Mouse (Mus musculus) lung, embryonic 14.5 days (tissue): ENCODE measurements around the gene Gm47985. TPM values are rescaled to one million over a fixed set of nuclear protein-coding genes. Genes with fewer than 3 reads are reported as not detected.
"Not testable (repeated sequence)": the region's sequence is repeated elsewhere in the genome, so short reads cannot be mapped to it uniquely, and the experiment has no call there.

Experiments used
- ATAC-seq: fragments of 200-750 bp; cut with Nextera tagmentation; 2 replicates; pipeline ENCODE4 v1.8.0; 2017; ENCODE audit warnings: mild to moderate bottlenecking, moderate TSS enrichment, moderate library complexity; ENCODE audit not compliant: insufficient read depth
- DNase-seq: peaks from one replicate; pipeline ENCODE4 v3.0.0-alpha.2; 2015
- H3K27ac ChIP-seq: fragments of 300-500 bp; sonication (generic); 2 replicates; pipeline ENCODE4 v1.5.1; 2014; ENCODE audit warnings: low read depth, mild to moderate bottlenecking, moderate library complexity
- H3K27me3 ChIP-seq: fragments of 300-500 bp; sonication (generic); 2 replicates; pipeline ENCODE4 v1.6.1; 2014; ENCODE audit warnings: low read length, control low read depth; ENCODE audit not compliant: insufficient read depth
- H3K36me3 ChIP-seq: fragments of 300-500 bp; sonication (generic); 2 replicates; pipeline ENCODE4 v1.6.1; 2014; ENCODE audit warnings: control low read depth; ENCODE audit not compliant: insufficient read depth
- H3K4me1 ChIP-seq: fragments of 300-500 bp; sonication (generic); 2 replicates; pipeline ENCODE4 v1.6.1; 2014; ENCODE audit warnings: antibody characterized with exemption, control low read depth; ENCODE audit not compliant: insufficient read depth
- H3K4me2 ChIP-seq: fragments of 300-500 bp; sonication (generic); 2 replicates; pipeline ENCODE4 v1.6.1; 2014; ENCODE audit warnings: mild to moderate bottlenecking
- H3K4me3 ChIP-seq: fragments of 300-500 bp; sonication (generic); 2 replicates; pipeline ENCODE4 v1.5.1; 2014; ENCODE audit warnings: low read depth, low read length
- H3K9ac ChIP-seq: fragments of 300-500 bp; sonication (generic); 2 replicates; pipeline ENCODE4 v1.6.1; 2014
- H3K9me3 ChIP-seq: fragments of 300-500 bp; sonication (generic); 2 replicates; pipeline ENCODE4 v1.6.1; 2016; ENCODE audit warnings: low read depth, low read length, control low read depth
- CTCF ChIP-seq: IDR thresholded peaks from 2 replicates; pipeline ENCODE4 v1.5.1; 2016; ENCODE audit warnings: antibody characterized with exemption, low read depth
- WGBS: fragments of 180-500 bp; shearing (Covaris S2); extraction: QIAGEN DNeasy Blood & Tissue Kit; methylation state at CpG from one replicate; pipeline ENCODE4 v1.1.7; 2014; 5-methylcytosine and 5-hydroxymethylcytosine counted together
- polyA plus RNA-seq: library from polyadenylated mRNA; unstranded; fragments of >200 nt; fragmentation: Nextera tagmentation; extraction: Ambion mirVana; gene quantifications from 2 replicates; pipeline ENCODE4 v1.2.1, GENCODE M21; 2014

The Gm47985 gene
- polyA plus RNA-seq, 1 experiment from 2014 or later = not detected

GRCm38 (mm10) chr1:151178505-151179083 lies 3.7 kb upstream of the Gm47985 start:
- 57% methylated on average over 2 of the region's 2 CpGs for whole genome bisulfite sequencing
- Histone ChIP-seq H3K36me3 (no peaks in the 10 kb centered on the region), H3K9ac (no peak overlapping the region), H3K27me3 (no peaks in the 10 kb centered on the region), H3K9me3 (no peaks in the 10 kb centered on the region), H3K27ac (no peak overlapping the region), H3K4me3 (no peak overlapping the region), H3K4me1 (no peaks in the 10 kb centered on the region), H3K4me2 (no peak overlapping the region)
- no peak for DNase-seq
- TF ChIP-seq CTCF = no peak
- no peak for ATAC-seq

DNA sequence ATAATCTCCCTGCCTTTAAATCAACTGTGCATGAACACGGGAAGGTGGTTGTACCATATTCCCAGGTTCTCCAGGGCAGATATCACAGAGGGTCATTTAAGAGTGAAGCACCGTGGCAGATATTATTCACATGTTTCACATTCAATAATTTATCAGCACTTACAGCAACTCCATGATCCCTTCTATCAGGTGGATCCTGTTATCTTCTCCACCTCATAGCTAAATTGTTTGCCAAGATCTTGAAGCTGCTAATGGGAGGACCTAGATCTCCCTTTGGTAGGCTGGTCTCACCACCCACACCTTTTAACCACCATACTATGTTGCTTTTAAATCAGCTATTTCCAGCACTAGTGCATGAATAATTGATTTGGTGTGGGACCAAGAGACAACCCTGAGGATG lies 2.2 kb upstream of the Gm47985 start:
- H3K4me1 ChIP-seq = no peaks in the 10 kb centered on the region
- no peak overlapping the region for H3K27ac ChIP-seq
- no peak overlapping the region for H3K4me3 ChIP-seq
- no peak overlapping the region for H3K9ac ChIP-seq
- no peaks in the 10 kb centered on the region for H3K27me3 ChIP-seq
- no peak for DNase-seq
- ATAC-seq = no peak
- WGBS = 68% methylated on average over 2 of the region's 2 CpGs
- no peak for TF ChIP-seq CTCF
- H3K9me3 ChIP-seq = no peaks in the 10 kb centered on the region
- H3K36me3 ChIP-seq = no peaks in the 10 kb centered on the region
- H3K4me2 ChIP-seq = no peak overlapping the region

DNA sequence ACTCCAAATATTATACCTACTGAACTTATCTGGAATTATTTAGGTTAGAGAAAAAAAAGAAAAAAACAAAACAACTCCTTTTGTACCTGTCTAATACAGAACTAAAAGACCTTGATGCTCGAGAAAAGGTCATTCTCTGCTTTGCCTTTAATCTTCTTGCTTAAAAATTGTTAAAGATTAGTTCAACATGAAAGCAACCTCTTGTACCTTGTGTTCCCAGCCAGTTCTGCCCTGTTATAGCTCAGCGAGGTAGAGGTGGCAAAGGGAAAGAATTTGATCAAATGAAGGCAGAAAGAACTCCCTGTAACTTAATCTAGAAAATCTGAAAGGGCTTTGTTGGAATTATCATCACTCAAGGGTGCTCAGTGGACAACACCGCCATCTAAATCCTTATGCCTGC lies 3.8 kb downstream of the Gm47985 start:
- DNase-seq, ATAC-seq, H3K27me3 ChIP-seq, H3K27ac ChIP-seq, H3K4me1 ChIP-seq, H3K9me3 ChIP-seq, H3K4me2 ChIP-seq, H3K9ac ChIP-seq, H3K36me3 ChIP-seq, H3K4me3 ChIP-seq: not testable (repeated sequence)
- WGBS = 68% methylated on average over 3 of the region's 3 CpGs

GRCm38 (mm10) chr1:151186879-151187424 lies 4.6 kb downstream of the Gm47985 start:
- H3K4me2 ChIP-seq, H3K36me3 ChIP-seq, H3K9ac ChIP-seq, H3K4me1 ChIP-seq, ATAC-seq, H3K27me3 ChIP-seq, H3K4me3 ChIP-seq, DNase-seq, H3K27ac ChIP-seq, H3K9me3 ChIP-seq: not testable (repeated sequence)
- WGBS = 67% methylated on average over 4 of the region's 4 CpGs

DNA sequence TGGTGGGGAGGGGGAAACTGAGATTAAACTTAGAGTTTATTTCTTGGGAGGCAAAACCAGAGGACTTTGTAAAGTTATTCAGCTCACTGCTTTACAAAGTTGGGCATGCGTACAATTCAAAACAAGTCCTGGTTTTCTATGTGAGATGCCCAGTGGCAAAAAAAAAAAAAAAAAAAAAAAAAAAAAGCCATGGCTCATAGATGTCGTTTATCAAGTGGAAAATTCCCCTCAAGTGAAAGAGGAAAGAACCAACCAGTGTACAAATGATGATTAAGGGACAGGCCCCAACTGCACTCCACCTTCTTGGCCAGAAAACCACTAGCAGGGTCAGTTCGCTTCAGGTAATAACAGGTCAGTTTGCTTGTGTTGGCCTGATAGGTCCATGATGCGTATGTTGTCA lies 6.1 kb downstream of the Gm47985 start:
- H3K27ac ChIP-seq = no peak overlapping the region
- WGBS = 82% methylated on average over 4 of the region's 4 CpGs

DNA sequence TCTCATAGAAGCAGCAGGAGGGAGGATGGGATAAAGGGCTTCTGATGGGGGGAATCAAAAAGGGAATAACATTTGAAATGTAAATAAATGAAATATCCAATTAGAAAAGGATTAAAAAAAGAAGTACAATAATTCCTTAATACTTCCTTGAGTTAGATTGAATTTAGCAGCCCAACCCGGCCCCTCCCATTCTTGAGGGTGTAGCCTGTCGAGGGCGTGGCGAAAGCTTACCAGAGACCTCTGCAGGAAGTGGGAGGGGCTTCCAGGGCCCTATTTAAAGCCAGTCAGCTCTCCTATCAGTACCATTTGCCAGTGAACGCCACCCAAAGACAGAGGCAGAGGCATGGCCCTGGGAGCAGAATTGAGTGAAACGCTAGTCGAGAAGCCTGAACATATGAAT lies 9.7 kb downstream of the Gm47985 start, which contains the start of gene Gm8947:
Gene Gm8947 (plus strand): TSS at position 302 of the 400 bp plus-strand sequence.
- H3K27me3 ChIP-seq, H3K4me3 ChIP-seq, H3K9ac ChIP-seq, H3K9me3 ChIP-seq, H3K4me1 ChIP-seq, H3K27ac ChIP-seq, H3K36me3 ChIP-seq, H3K4me2 ChIP-seq, DNase-seq, ATAC-seq: not testable (repeated sequence)
- WGBS = no CpG with 5 or more reads among the region's 7 CpGs

More for the DNA sequence above, 6.1 kb downstream of the Gm47985 start:
- no peaks in the 10 kb centered on the region for H3K27me3 ChIP-seq
- TF ChIP-seq CTCF = no peak
- no peak overlapping the region for H3K4me3 ChIP-seq
- ATAC-seq (no peak), DNase-seq (no peak)
- H3K36me3 ChIP-seq = no peaks in the 10 kb centered on the region
- no peaks in the 10 kb centered on the region for H3K4me1 ChIP-seq
- H3K4me2 ChIP-seq = no peak overlapping the region
- no peaks in the 10 kb centered on the region for H3K9me3 ChIP-seq
- no peak overlapping the region for H3K9ac ChIP-seq

- not testable (repeated sequence) for H3K4me1 ChIP-seq
These were observed 10.4 kb downstream of the Gm47985 start for GRCm38 (mm10) chr1:151192739-151193138.

DNA sequence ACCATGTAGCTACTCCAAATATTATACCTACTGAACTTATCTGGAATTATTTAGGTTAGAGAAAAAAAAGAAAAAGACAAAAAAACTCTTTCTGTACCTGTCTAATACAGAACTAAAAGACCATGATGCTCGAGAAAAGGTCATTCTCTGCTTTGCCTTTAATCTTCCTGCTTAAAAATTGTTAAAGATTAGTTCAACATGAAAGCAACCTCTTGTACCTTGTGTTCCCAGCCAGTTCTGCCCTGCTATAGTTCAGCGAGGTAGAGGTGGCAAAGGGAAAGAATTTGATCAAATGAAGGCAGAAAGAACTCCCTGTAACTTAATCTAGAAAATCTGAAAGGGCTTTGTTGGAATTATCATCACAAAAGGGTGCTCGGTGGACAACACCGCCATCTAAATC lies 13.6 kb downstream of the Gm47985 start:
- H3K4me1 ChIP-seq, H3K27ac ChIP-seq, H3K36me3 ChIP-seq, H3K4me2 ChIP-seq, DNase-seq, H3K9ac ChIP-seq, H3K27me3 ChIP-seq, H3K9me3 ChIP-seq, H3K4me3 ChIP-seq, ATAC-seq: not testable (repeated sequence)
- WGBS = 66% methylated on average over 4 of the region's 4 CpGs

More at GRCm38 (mm10) chr1:151192739-151193138, 10.4 kb downstream of the Gm47985 start:
- H3K9me3 ChIP-seq, H3K27me3 ChIP-seq, ATAC-seq, H3K4me3 ChIP-seq, H3K27ac ChIP-seq, H3K36me3 ChIP-seq, DNase-seq, H3K9ac ChIP-seq, H3K4me2 ChIP-seq: not testable (repeated sequence)
- 93% methylated on average over 14 of the region's 15 CpGs for WGBS

DNA sequence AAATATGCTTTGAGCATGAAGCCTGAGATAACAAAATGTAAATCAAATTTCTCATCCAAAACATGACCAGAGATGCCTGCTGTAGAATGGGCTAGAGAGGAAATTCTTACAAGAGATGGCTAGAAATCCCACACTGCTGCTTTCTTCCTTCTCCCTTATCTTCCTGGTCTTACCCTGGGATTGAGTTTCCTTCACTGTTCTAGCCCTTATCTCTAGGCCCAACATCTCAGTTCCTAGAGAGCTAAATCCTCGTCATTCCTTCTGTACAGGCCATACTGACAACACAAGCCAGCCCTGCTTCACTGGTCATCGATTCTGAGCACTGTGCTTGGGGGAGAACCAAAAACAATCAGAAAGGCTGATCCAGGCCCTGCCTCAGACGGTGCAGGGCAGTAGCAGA lies 14.4 kb downstream of the Gm47985 start:
- H3K27me3 ChIP-seq, ATAC-seq, H3K4me3 ChIP-seq, H3K27ac ChIP-seq, DNase-seq, H3K9me3 ChIP-seq, H3K4me1 ChIP-seq, H3K36me3 ChIP-seq, H3K9ac ChIP-seq, H3K4me2 ChIP-seq: not testable (repeated sequence)
- 62% methylated on average over 3 of the region's 3 CpGs for WGBS

GRCm38 (mm10) chr1:151198120-151198519 lies 15.8 kb downstream of the Gm47985 start, which contains the start of gene Gm47995:
Gene Gm47995, plus strand, starts transcription at chr1:151198448.
- not testable (repeated sequence) for H3K36me3 ChIP-seq, H3K4me3 ChIP-seq, H3K27ac ChIP-seq, H3K4me1 ChIP-seq, ATAC-seq, DNase-seq, H3K4me2 ChIP-seq, H3K9ac ChIP-seq, H3K9me3 ChIP-seq, H3K27me3 ChIP-seq
- WGBS = 100% methylated on average over 2 of the region's 4 CpGs
